Mouse (Mus musculus): ENCODE measurements around the gene Slc47a2.

GRCm38 (mm10) chr11:61368668-61369067, 26.0 kb upstream of the Slc47a2 start:
- TF ChIP-seq CTCF (IDR thresholded peaks at IDR 0.05; ENCODE audit: low read depth, low read length) (no peak), GATA1 (IDR thresholded peaks at IDR 0.05; ENCODE audit: borderline replicate concordance, low read length) (no peak), TAL1 (conservative IDR thresholded peaks at IDR 0.05; ENCODE audit: low read depth, low read length) (no peak)

All from G1E (cell line).